Mouse (Mus musculus) heart, adult 2 months (tissue): Measurements from ENCODE around the gene Gpx6. TPM values are rescaled to one million over a fixed set of nuclear protein-coding genes. Genes with fewer than 3 reads are reported as not detected.

Experiments
- DNase-seq, 2 experiments: peaks; one replicate each; pipeline ENCODE4 v3.0.0; 2021
- H3K27ac ChIP-seq: fragments of 200-600 bp; 2 replicates; pipeline ENCODE4 v1.8.1; 2022
- H3K27me3 ChIP-seq: fragments of 200-500 bp; 2 replicates; pipeline ENCODE4 v1.6.1; 2012; ENCODE audit warnings: mild to moderate bottlenecking, low read length, inconsistent platforms, mixed read lengths; ENCODE audit not compliant: control insufficient read depth, insufficient read depth
- H3K36me3 ChIP-seq: fragments of 200-500 bp; 2 replicates; pipeline ENCODE4 v1.6.1; 2012; ENCODE audit warnings: low read length, inconsistent platforms; ENCODE audit not compliant: control insufficient read depth, insufficient read depth
- H3K4me1 ChIP-seq: fragments of 200-500 bp; 2 replicates; pipeline ENCODE4 v1.6.1; 2011; ENCODE audit warnings: low read length; ENCODE audit not compliant: control insufficient read depth, insufficient read depth
- H3K4me3 ChIP-seq: fragments of 200-600 bp; 2 replicates; pipeline ENCODE4 v1.8.1; 2022
- H3K79me2 ChIP-seq: fragments of 200-500 bp; replicated peaks from 2 replicates; pipeline ENCODE4 v1.6.1; 2012; ENCODE audit warnings: mild to moderate bottlenecking, inconsistent platforms, low read length, moderate library complexity, mixed read lengths; ENCODE audit not compliant: control insufficient read depth, insufficient read depth
- H3K9ac ChIP-seq: fragments of 200-500 bp; 2 replicates; pipeline ENCODE4 v1.6.1; 2012; ENCODE audit warnings: low read depth, mild to moderate bottlenecking, control low read depth, inconsistent platforms, low read length, mixed read lengths
- CTCF ChIP-seq: fragments of 200-600 bp; IDR thresholded peaks from 2 replicates; pipeline ENCODE4 v1.8.1; 2022; ENCODE audit warnings: antibody characterized with exemption, mild to moderate bottlenecking, moderate library complexity
- EP300 ChIP-seq: fragments of 200-500 bp; IDR thresholded peaks from 2 replicates; pipeline ENCODE4 v1.6.1; 2011; ENCODE audit warnings: low read depth, low read length, control low read depth; ENCODE audit not compliant: insufficient read depth
- POLR2A ChIP-seq: fragments of 200-500 bp; IDR thresholded peaks from 2 replicates; pipeline ENCODE4 v1.6.1; 2011; ENCODE audit warnings: mild to moderate bottlenecking, low read depth, low read length, control low read depth; ENCODE audit not compliant: insufficient read depth
- WGBS: fragments of 180-500 bp; shearing (Covaris S2); methylation state at CpG from one replicate; pipeline ENCODE4 v1.1.7; 2018; 5-methylcytosine and 5-hydroxymethylcytosine counted together
- intact Hi-C: fragments of 180-260 bp; cut with DNase I; formaldehyde crosslinking; loops from one replicate; pipeline ENCODE4 v1.15.1; 2025
- polyA plus RNA-seq: library from polyadenylated mRNA; depleted of rRNA; stranded (reverse); fragments of >200 nt; gene quantifications from 2 replicates; pipeline ENCODE4 v1.2.3, GENCODE M21; 2012
- total RNA-seq, 2 experiments: library from RNA; stranded (reverse); gene quantifications; 2 replicates each; pipeline ENCODE4 v1.2.3; 2021

Gene Gpx6
- total and polyA plus RNA-seq, 3 experiments, result not detected

DNA sequence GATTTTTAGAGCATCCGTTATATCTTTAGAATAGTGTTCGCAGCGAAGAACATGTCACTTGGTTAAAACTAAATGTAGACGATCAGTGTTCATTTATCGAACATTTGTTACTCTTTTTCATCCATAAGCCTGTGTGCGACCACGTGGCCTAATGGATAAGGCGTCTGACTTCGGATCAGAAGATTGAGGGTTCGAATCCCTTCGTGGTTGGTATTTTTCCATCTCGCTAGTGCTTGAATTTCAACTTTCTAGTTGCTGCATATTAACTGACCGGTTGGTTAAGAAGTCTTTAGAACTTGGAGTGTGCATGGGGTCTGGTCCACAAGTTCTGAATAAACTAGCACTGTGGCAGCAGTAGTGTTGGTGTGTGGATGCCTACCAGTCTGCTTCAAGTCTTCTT, 32.4 kb upstream of the Gpx6 start:
- peak; percentile 81 to 86 for DNase-seq
- H3K79me2 ChIP-seq, result no peaks in the 10 kb centered on the region
- 0 out of 2 replicates have a peak, but pooled peaks cover 1% of the 10 kb centered on the region for H3K27me3 ChIP-seq
- TF ChIP-seq POLR2A (no peak), EP300 (peak; percentile 76; the same call in 1 of the 2 replicates), CTCF (no peak)
- intact Hi-C loops, result loop anchor here (1.0 to 10.0 kb wide), 6 partner anchors 47 to 745 kb away; partner anchors contain the start of genes Hist1h2ai, Hist1h2bl and Hist1h3h
- H3K9ac ChIP-seq, result peak overlapping the region; percentile 63
- peak overlapping the region; percentile 79 for H3K4me3 ChIP-seq
- 1% methylated on average over 13 of the region's 13 CpGs for WGBS
- H3K36me3 ChIP-seq, result no peaks in the 10 kb centered on the region
- H3K4me1 ChIP-seq, result no peaks in the 10 kb centered on the region; the same call in 1 of the 2 replicates
- no peak overlapping the region for H3K27ac ChIP-seq

DNA sequence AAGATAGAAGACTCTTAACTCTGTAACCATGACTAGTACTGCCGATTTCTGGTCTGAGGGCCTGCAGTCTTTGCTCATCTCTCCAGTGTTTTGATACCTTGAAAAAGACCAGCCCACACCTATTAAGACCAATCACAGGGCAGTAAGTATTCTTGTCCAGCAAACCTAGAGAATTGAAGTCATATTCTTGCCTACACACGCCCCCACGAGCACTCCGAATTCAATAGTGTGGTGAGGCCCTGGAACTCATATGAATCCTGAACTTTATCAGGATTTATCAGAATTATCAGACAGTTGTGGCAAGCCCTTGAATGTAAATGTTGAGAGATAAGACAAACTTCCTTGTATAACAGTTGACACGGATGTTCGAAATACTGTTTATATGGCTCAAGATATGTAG, 19.3 kb upstream of the Gpx6 start, which contains the start of gene Gpx5:
Gene Gpx5, minus strand, starts transcription at position 101 of the 400 bp plus-strand sequence.
- H3K4me1 ChIP-seq, result no peaks in the 10 kb centered on the region
- no peak within 1 kb of the TSS for H3K9ac ChIP-seq
- intact Hi-C loops, result no loop called here
- WGBS, result 88% methylated on average over 6 of the region's 6 CpGs
- no peak for TF ChIP-seq POLR2A
- TF ChIP-seq CTCF, result no peak
- no peak for TF ChIP-seq EP300
- no peak within 1 kb of the TSS for H3K27ac ChIP-seq
- no peaks in the 10 kb centered on the region for H3K36me3 ChIP-seq
- H3K79me2 ChIP-seq, result no peaks in the 10 kb centered on the region
- no peak within 1 kb of the TSS for H3K4me3 ChIP-seq
- DNase-seq, result no peak
- H3K27me3 ChIP-seq, result no peaks in the 10 kb centered on the region

DNA sequence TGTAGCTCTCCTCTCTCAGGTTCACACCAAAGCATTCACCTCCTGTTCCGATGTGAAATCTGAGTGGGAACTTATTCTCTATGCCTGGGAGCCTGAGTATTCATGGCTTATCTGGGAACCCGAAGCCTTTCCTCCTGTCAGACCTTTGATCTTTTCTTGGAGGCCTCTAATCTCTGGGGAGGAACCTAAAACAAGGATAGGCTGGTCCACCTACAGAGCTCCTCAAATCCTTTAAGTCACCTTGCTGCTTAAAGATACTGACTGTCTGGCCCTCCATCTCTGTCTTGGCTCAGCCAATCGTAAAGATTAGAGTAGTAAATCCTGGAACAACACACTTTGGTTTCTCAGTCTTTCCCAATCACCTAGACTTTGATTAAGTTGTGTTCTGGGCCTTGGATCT, 13.4 kb upstream of the Gpx6 start:
- H3K36me3 ChIP-seq, result no peaks in the 10 kb centered on the region
- DNase-seq, result no peak
- H3K79me2 ChIP-seq, result no peaks in the 10 kb centered on the region
- no peak overlapping the region for H3K27ac ChIP-seq
- intact Hi-C loops, result no loop called here
- H3K4me3 ChIP-seq, result no peak overlapping the region
- TF ChIP-seq POLR2A, result no peak
- TF ChIP-seq EP300, result no peak
- no peak for TF ChIP-seq CTCF
- H3K4me1 ChIP-seq, result no peaks in the 10 kb centered on the region
- H3K9ac ChIP-seq, result no peak overlapping the region
- H3K27me3 ChIP-seq, result no peaks in the 10 kb centered on the region
- WGBS, result 58% methylated on average over 3 of the region's 3 CpGs

DNA sequence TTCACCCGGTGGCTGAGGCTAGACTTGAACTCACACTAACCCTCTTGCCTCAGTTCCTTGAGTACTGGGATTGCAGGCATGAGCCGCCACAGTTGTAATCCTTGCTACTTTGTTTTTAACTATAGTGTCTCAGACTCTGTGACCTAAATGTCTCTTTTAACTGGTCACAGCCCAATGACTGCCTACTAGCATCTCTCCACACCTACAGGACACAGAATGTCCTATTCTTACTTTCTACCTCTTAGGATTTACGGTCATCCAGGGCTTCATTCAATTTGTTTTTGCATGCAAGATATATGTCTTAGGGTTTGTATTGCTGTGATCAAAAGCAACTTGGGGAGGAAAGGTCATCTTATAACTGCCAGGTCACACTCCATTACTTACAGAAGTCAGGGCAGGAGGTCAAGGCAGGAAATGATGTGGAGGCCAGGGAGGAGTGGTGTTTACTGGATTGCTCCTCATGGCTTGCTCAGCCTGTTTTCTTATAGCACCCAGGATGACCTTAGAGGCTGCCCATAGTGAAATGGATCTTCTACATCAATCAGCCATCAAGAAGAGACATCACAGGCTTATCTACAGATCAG, 7.3 kb upstream of the Gpx6 start:
- no peaks in the 10 kb centered on the region for H3K27me3 ChIP-seq
- TF ChIP-seq POLR2A, result no peak
- TF ChIP-seq CTCF, result no peak
- TF ChIP-seq EP300, result no peak
- no peak overlapping the region for H3K4me3 ChIP-seq
- no peaks in the 10 kb centered on the region for H3K4me1 ChIP-seq
- H3K36me3 ChIP-seq, result no peaks in the 10 kb centered on the region
- H3K9ac ChIP-seq, result no peak overlapping the region
- DNase-seq, result no peak
- 79% methylated on average over 3 of the region's 3 CpGs for WGBS
- no peaks in the 10 kb centered on the region for H3K79me2 ChIP-seq
- H3K27ac ChIP-seq, result no peak overlapping the region
- intact Hi-C loops, result no loop called here

DNA sequence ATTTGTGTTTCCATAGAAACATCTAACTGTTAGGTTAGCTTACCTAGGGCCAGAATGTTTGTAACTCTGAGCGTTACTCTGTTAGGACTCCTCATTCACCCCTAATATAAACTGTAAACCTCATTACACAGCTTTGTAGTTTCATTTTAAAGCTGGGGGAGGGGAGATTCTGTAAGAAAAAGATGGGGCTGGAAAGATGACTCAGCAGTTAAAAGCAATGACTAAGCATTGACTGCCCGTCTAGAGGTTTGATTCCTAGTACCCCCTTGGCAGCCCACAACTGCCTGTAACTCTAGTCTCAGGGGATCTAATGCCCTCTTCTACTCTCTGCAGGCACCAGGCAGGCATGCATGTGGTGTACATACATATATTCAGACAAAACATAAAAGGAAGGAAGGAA, 2.1 kb upstream of the Gpx6 start:
- H3K79me2 ChIP-seq, result no peaks in the 10 kb centered on the region
- H3K27ac ChIP-seq, result no peak overlapping the region
- no peaks in the 10 kb centered on the region for H3K27me3 ChIP-seq
- no peaks in the 10 kb centered on the region for H3K36me3 ChIP-seq
- no peaks in the 10 kb centered on the region for H3K4me1 ChIP-seq
- H3K9ac ChIP-seq, result no peak overlapping the region
- DNase-seq, result no peak
- 63% methylated on average over 2 of the region's 2 CpGs for WGBS
- TF ChIP-seq CTCF, result no peak
- TF ChIP-seq POLR2A, result no peak
- TF ChIP-seq EP300, result no peak
- intact Hi-C loops, result no loop called here
- H3K4me3 ChIP-seq, result no peak overlapping the region

DNA sequence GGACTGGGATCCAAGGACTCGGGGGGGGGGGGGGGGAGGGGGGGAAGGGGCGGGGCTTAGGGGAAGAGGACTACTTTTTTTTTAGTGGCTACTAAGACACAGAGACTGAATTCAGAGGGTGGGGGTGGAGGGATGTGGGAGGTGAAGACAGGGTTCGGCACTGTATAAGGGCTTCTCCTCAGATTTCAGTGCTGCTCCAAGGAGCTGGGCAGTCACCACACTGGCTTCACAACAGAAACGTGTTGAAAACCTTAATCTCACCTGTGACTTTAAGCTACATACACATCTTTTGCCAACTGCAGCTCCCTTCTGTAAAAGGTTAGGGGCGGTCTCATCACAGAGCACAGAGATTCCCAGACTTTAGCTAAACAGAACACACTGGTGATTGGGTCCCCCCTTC, 929 bp downstream of the Gpx6 start:
- WGBS, result 41% methylated on average over 4 of the region's 5 CpGs
- no peaks in the 10 kb centered on the region for H3K4me1 ChIP-seq
- no peak for TF ChIP-seq CTCF
- TF ChIP-seq POLR2A, result no peak
- no peak for TF ChIP-seq EP300
- H3K9ac ChIP-seq, result no peak overlapping the region
- intact Hi-C loops, result no loop called here
- no peak overlapping the region for H3K4me3 ChIP-seq
- no peaks in the 10 kb centered on the region for H3K79me2 ChIP-seq
- no peaks in the 10 kb centered on the region for H3K27me3 ChIP-seq
- no peak overlapping the region for H3K27ac ChIP-seq
- no peak for DNase-seq
- H3K36me3 ChIP-seq, result no peaks in the 10 kb centered on the region
